Mouse (Mus musculus) bone marrow macrophage, adult 2 months (primary cell): ENCODE data around the gene Adcy2. TPM values are rescaled to one million over a fixed set of nuclear protein-coding genes. Genes with fewer than 3 reads are reported as not detected.

ENCODE experiments used
- H3K27ac ChIP-seq: 2 replicates; pipeline ENCODE4 v1.5.1; 2012; ENCODE audit warnings: low read depth, low read length; ENCODE audit not compliant: insufficient read depth
- H3K4me1 ChIP-seq: 2 replicates; pipeline ENCODE4 v1.6.1; 2012; ENCODE audit warnings: low read length; ENCODE audit not compliant: control insufficient read depth, insufficient read depth
- H3K4me3 ChIP-seq: 2 replicates; pipeline ENCODE4 v1.5.1; 2012; ENCODE audit warnings: mild to moderate bottlenecking, low read length, moderate library complexity; ENCODE audit not compliant: insufficient read depth
- CTCF ChIP-seq: IDR thresholded peaks from 2 replicates; pipeline ENCODE4 v1.5.1; 2012; ENCODE audit warnings: low read depth, mild to moderate bottlenecking, low read length, moderate library complexity
- POLR2A ChIP-seq: IDR thresholded peaks from 2 replicates; pipeline ENCODE4 v1.6.1; 2012; ENCODE audit warnings: mild to moderate bottlenecking, low read depth, low read length, borderline replicate concordance
- polyA plus RNA-seq: library from polyadenylated mRNA; stranded (reverse); fragments of >200 nt; gene quantifications from 2 replicates; pipeline ENCODE4 v1.2.4, GENCODE M21; 2012; ENCODE audit not compliant: missing spikeins, insufficient read depth, insufficient read length

The Adcy2 gene
- polyA plus RNA-seq, 1 experiment = 0.17 TPM

- TF ChIP-seq CTCF (no peak), POLR2A (no peak)
- H3K27ac ChIP-seq = no peak overlapping the region
Observed at GRCm38 (mm10) chr13:69006091-69006490, 6.8 kb upstream of the Adcy2 start.

GRCm38 (mm10) chr13:69004406-69004805 lies 5.1 kb upstream of the Adcy2 start:
- no peak for TF ChIP-seq CTCF
- TF ChIP-seq POLR2A = no peak
- no peak overlapping the region for H3K4me3 ChIP-seq
- H3K4me1 ChIP-seq = no peaks in the 10 kb centered on the region
- H3K27ac ChIP-seq = no peak overlapping the region

More at GRCm38 (mm10) chr13:69006091-69006490, 6.8 kb upstream of the Adcy2 start:
- Histone ChIP-seq H3K4me1 (no peaks in the 10 kb centered on the region), H3K4me3 (no peak overlapping the region)

GRCm38 (mm10) chr13:69002631-69003030 lies 3.3 kb upstream of the Adcy2 start:
- Histone ChIP-seq H3K27ac (no peak overlapping the region), H3K4me1 (no peaks in the 10 kb centered on the region), H3K4me3 (no peak overlapping the region)
- TF ChIP-seq CTCF = no peak
- no peak for TF ChIP-seq POLR2A

- no peak overlapping the region for H3K27ac ChIP-seq
- no peak overlapping the region for H3K4me3 ChIP-seq
- TF ChIP-seq CTCF = no peak
- no peak for TF ChIP-seq POLR2A
Observed at GRCm38 (mm10) chr13:69002173-69002572, 2.8 kb upstream of the Adcy2 start.

GRCm38 (mm10) chr13:68999826-69000225 lies 485 bp upstream of the Adcy2 start:
- Histone ChIP-seq H3K4me1 (no peaks in the 10 kb centered on the region), H3K27ac (no peak overlapping the region), H3K4me3 (no peak overlapping the region)
- TF ChIP-seq POLR2A (no peak), CTCF (no peak)

More at GRCm38 (mm10) chr13:69002173-69002572, 2.8 kb upstream of the Adcy2 start:
- H3K4me1 ChIP-seq = no peaks in the 10 kb centered on the region

GRCm38 (mm10) chr13:68998558-68998917 lies 803 bp downstream of the Adcy2 start:
- H3K4me3 ChIP-seq = no peak overlapping the region

GRCm38 (mm10) chr13:68997821-68998551 lies 1.4 kb downstream of the Adcy2 start:
- H3K27ac ChIP-seq = no peak overlapping the region
- TF ChIP-seq POLR2A (no peak), CTCF (no peak)
- H3K4me3 ChIP-seq = no peak overlapping the region
- H3K4me1 ChIP-seq = no peaks in the 10 kb centered on the region

More at GRCm38 (mm10) chr13:68998558-68998917, 803 bp downstream of the Adcy2 start:
- no peak for TF ChIP-seq POLR2A
- no peak for TF ChIP-seq CTCF
- Histone ChIP-seq H3K27ac (no peak overlapping the region), H3K4me1 (no peaks in the 10 kb centered on the region)

- Histone ChIP-seq H3K4me1 (no peaks in the 10 kb centered on the region), H3K4me3 (no peak overlapping the region), H3K27ac (no peak overlapping the region)
- TF ChIP-seq CTCF (no peak), POLR2A (no peak)
Observed at GRCm38 (mm10) chr13:68997386-68997785, 2.0 kb downstream of the Adcy2 start.

- Histone ChIP-seq H3K27ac (no peak overlapping the region), H3K4me3 (no peak overlapping the region), H3K4me1 (no peaks in the 10 kb centered on the region)
- TF ChIP-seq CTCF (no peak), POLR2A (no peak)
Observed at GRCm38 (mm10) chr13:68996661-68997060, 2.7 kb downstream of the Adcy2 start.

GRCm38 (mm10) chr13:68985789-68986188 lies 13.6 kb downstream of the Adcy2 start:
- no peaks in the 10 kb centered on the region for H3K4me1 ChIP-seq
- H3K4me3 ChIP-seq = no peak overlapping the region
- H3K27ac ChIP-seq = no peak overlapping the region
- no peak for TF ChIP-seq CTCF
- no peak for TF ChIP-seq POLR2A

- H3K27ac ChIP-seq = no peak overlapping the region
- no peak for TF ChIP-seq POLR2A
- no peak for TF ChIP-seq CTCF
- no peaks in the 10 kb centered on the region for H3K4me1 ChIP-seq
- no peak overlapping the region for H3K4me3 ChIP-seq
Observed at GRCm38 (mm10) chr13:68984000-68984399, 15.3 kb downstream of the Adcy2 start.
